Mouse (Mus musculus): ENCODE results near the gene Gprasp1. TPM values are rescaled to one million over a fixed set of nuclear protein-coding genes. Genes with fewer than 3 reads are reported as not detected.
A peak's percentile ranks its signal among the peaks of the same experiment; 100 is the strongest.
"Not testable (repeated sequence)": the region's sequence is repeated elsewhere in the genome, so short reads cannot be mapped to it uniquely, and the experiment has no call there.

The Gprasp1 gene
- 100 to 1,000 TPM; 326 to 346 TPM for total RNA-seq (2021)
- long read RNA-seq, full-length matches to known transcripts: 3 of 80 reads
- long read RNA-seq, partial matches to known transcripts: 38 of 80 reads
- long read RNA-seq, other reads (novel, unspliced or antisense): 39 of 80 reads

GRCm38 (mm10) chrX:135742304-135743055 lies at the start of gene Gprasp1, which contains the start of gene Armcx5:
Gprasp1 (plus strand) TSS chrX:135742733.
Armcx5 (plus strand) TSS chrX:135742733.
- DNase-seq (ENCODE audit: low spot score in 2 of 2): peak; percentile 78 to 82

- DNase-seq (ENCODE audit: low spot score in 2 of 2): no peak
Observed at GRCm38 (mm10) chrX:135693633-135694032, 48.9 kb upstream of the Gprasp1 start, which contains the start of gene Tcp11x2. Tcp11x2 (minus strand) TSS chrX:135693790.

- DNase-seq (ENCODE audit: low spot score in 2 of 2): no peak
Observed at GRCm38 (mm10) chrX:135703111-135703510, 39.4 kb upstream of the Gprasp1 start.

- DNase-seq (ENCODE audit: low spot score in 2 of 2): no peak
Observed at GRCm38 (mm10) chrX:135704349-135704748, 38.2 kb upstream of the Gprasp1 start.

- DNase-seq (ENCODE audit: low spot score in 2 of 2): no peak
Observed at GRCm38 (mm10) chrX:135712845-135713244, 29.7 kb upstream of the Gprasp1 start.

- DNase-seq (ENCODE audit: low spot score in 2 of 2): no peak
Observed at GRCm38 (mm10) chrX:135725161-135725560, 17.4 kb upstream of the Gprasp1 start, which contains the start of gene Tmsb15a. Tmsb15a (minus strand) TSS chrX:135725261.

- no peak for DNase-seq (ENCODE audit: low spot score in 2 of 2)
Observed at GRCm38 (mm10) chrX:135738730-135739520, 3.6 kb upstream of the Gprasp1 start.

- no peak for DNase-seq (ENCODE audit: low spot score in 2 of 2)
Observed at GRCm38 (mm10) chrX:135743056-135743355, 473 bp downstream of the Gprasp1 start.

- not testable (repeated sequence) for DNase-seq (ENCODE audit: low spot score in 2 of 2)
Observed at GRCm38 (mm10) chrX:135745376-135745775, 2.8 kb downstream of the Gprasp1 start.

- peak; percentile 77 to 79 for DNase-seq (ENCODE audit: low spot score in 2 of 2)
Observed at GRCm38 (mm10) chrX:135752832-135753231, 10.3 kb downstream of the Gprasp1 start.

GRCm38 (mm10) chrX:135761707-135762106 lies 19.2 kb downstream of the Gprasp1 start:
- peak; percentile 26 to 51 for DNase-seq (ENCODE audit: low spot score in 2 of 2)

GRCm38 (mm10) chrX:135768043-135768548 lies 25.6 kb downstream of the Gprasp1 start:
- no peak for DNase-seq (ENCODE audit: low spot score in 2 of 2)

- no peak for DNase-seq (ENCODE audit: low spot score in 2 of 2)
Observed at GRCm38 (mm10) chrX:135768565-135768964, 26.0 kb downstream of the Gprasp1 start.

- DNase-seq (ENCODE audit: low spot score in 2 of 2): no peak
Observed at GRCm38 (mm10) chrX:135791536-135791935, 49.0 kb downstream of the Gprasp1 start.

GRCm38 (mm10) chrX:135792326-135792725 lies 49.8 kb downstream of the Gprasp1 start:
- no peak for DNase-seq (ENCODE audit: low spot score in 2 of 2)

GRCm38 (mm10) chrX:135795591-135796304 lies 53.2 kb downstream of the Gprasp1 start:
- DNase-seq (ENCODE audit: low spot score in 2 of 2): peak; percentile 66 to 78

GRCm38 (mm10) chrX:135796305-135797211 lies 54.0 kb downstream of the Gprasp1 start:
- peak; percentile 12 to 29 for DNase-seq (ENCODE audit: low spot score in 2 of 2)

- peak; percentile 51 to 56 for DNase-seq (ENCODE audit: low spot score in 2 of 2)
Observed at GRCm38 (mm10) chrX:135797212-135797644, 54.7 kb downstream of the Gprasp1 start, which contains the start of gene Bhlhb9. Bhlhb9 (plus strand) TSS chrX:135797594.

GRCm38 (mm10) chrX:135804149-135804548 lies 61.6 kb downstream of the Gprasp1 start:
- no peak for DNase-seq (ENCODE audit: low spot score in 2 of 2)

GRCm38 (mm10) chrX:135805780-135806179 lies 63.2 kb downstream of the Gprasp1 start:
- peak; percentile 32 to 60 for DNase-seq (ENCODE audit: low spot score in 2 of 2)

Measured in layer of hippocampus, postnatal 10 days (tissue).